In genomic region chr8:36394487-36394886, GRCm38 (mm10) we compare ENCODE assay signal across 23 mouse cellular contexts.
DNase-seq lines count a peak whose midpoint lies in the region; ATAC-seq and TF ChIP-seq lines count a peak whose summit lies in the region.
"Had no signal": no experiment of that assay in that cellular context is flagged by ENCODE, and none has a peak within 500 bp of the region (broad histone marks: within the 10 kb centered on the region; RNA-seq: fewer than 3 reads in every experiment).

No protein-coding gene starts in this region.

- no peaks in the 10 kb centered on the region for H3K9me3 ChIP-seq in heart, postnatal 0 days (replicated peaks; ENCODE audit: control insufficient read depth, low read length)
- H3K9me3 ChIP-seq: embryonic facial prominence, embryonic 12.5 days; hindbrain, embryonic 10.5 days; limb, embryonic 10.5 days; stomach, embryonic 15.5 days had no signal

- no peak for TF ChIP-seq EP300 in heart, postnatal 0 days (IDR thresholded peaks at IDR 0.05; ENCODE audit: low read depth)

- H3K9ac ChIP-seq in heart, postnatal 0 days (replicated peaks; ENCODE audit: low read depth, low read length), result no peak overlapping the region
- H3K9ac ChIP-seq: embryonic facial prominence, embryonic 12.5 days; forebrain, postnatal 0 days; stomach, embryonic 15.5 days had no signal

- H3K27ac ChIP-seq in heart, postnatal 0 days (ENCODE audit: low read depth), result peak overlapping the region; percentile 43; the same call in 1 of the 2 replicates
- H3K27ac ChIP-seq: embryonic facial prominence, embryonic 12.5 days; hindbrain, embryonic 10.5 days; limb, embryonic 10.5 days; macrophage; stomach, embryonic 15.5 days had no signal

- peak overlapping the region; percentile 13; the same call in 1 of the 2 replicates for H3K4me2 ChIP-seq in heart, postnatal 0 days (ENCODE audit: low read depth, low read length)
- H3K4me2 ChIP-seq: embryonic facial prominence, embryonic 12.5 days; liver, embryonic 11.5 days; stomach, embryonic 15.5 days had no signal

- no peak overlapping the region for H3K4me3 ChIP-seq in heart, postnatal 0 days (ENCODE audit: low read depth, low read length)
- H3K4me3 ChIP-seq: embryonic facial prominence, embryonic 12.5 days; hindbrain, embryonic 10.5 days; limb, embryonic 10.5 days; stomach, embryonic 15.5 days had no signal

- WGBS in heart, postnatal 0 days, result 22% methylated on average over 9 of the region's 9 CpGs

- no peak for TF ChIP-seq CTCF in heart, postnatal 0 days (IDR thresholded peaks at IDR 0.05; ENCODE audit: low read depth)

- no peaks in the 10 kb centered on the region for H3K36me3 ChIP-seq in heart, postnatal 0 days (replicated peaks; ENCODE audit: control insufficient read depth, insufficient read depth, low read length)
- H3K36me3 ChIP-seq: embryonic facial prominence, embryonic 12.5 days; hindbrain, embryonic 10.5 days; limb, embryonic 10.5 days; stomach, embryonic 15.5 days had no signal

- H3K27me3 ChIP-seq in heart, postnatal 0 days (ENCODE audit: control insufficient read depth, insufficient read depth, low read length), result no peaks in the 10 kb centered on the region
- H3K27me3 ChIP-seq: embryonic facial prominence, embryonic 12.5 days; Patski; stomach, embryonic 15.5 days had no signal

- peak; percentile 7 for DNase-seq in ovary, adult 18-20 months (ENCODE audit: low spot score)
- DNase-seq in ovary, postnatal 10 days (ENCODE audit: low spot score), result no peak
- DNase-seq in heart, adult 9 months (ENCODE audit: low spot score in 2 of 2), result peak; percentile 2 to 10
- DNase-seq in heart, postnatal 0 days (ENCODE audit: low spot score), result peak; percentile 33
- DNase-seq in lung, postnatal 10 days, result peak; percentile 2
- no peak for DNase-seq in layer of hippocampus, postnatal 10 days (ENCODE audit: low spot score in 2 of 2)
- DNase-seq in left cerebral cortex, postnatal 36 days (ENCODE audit: low spot score in 2 of 2), result no peak
- DNase-seq: adrenal gland, postnatal 14 days; cerebellum, adult 18-20 months; forebrain, postnatal 0 days; layer of hippocampus, postnatal 36 days; midbrain, embryonic 14.5 days; right cerebral cortex, postnatal 14 days had no signal

- peak; percentile 93 for ATAC-seq in heart, postnatal 0 days (ENCODE audit: insufficient read depth, low read depth)
- no peak for ATAC-seq in monocyte, adult 5-6 weeks (replicated peaks; ENCODE audit: insufficient number of reproducible peaks, low FRiP score, low TSS enrichment, poor library complexity, severe bottlenecking)
- ATAC-seq: activated CD4-positive, CD25-positive, alpha-beta regulatory T cell, adult 4 months; forebrain, postnatal 0 days; inflammation-experienced regulatory T-cells, adult 6 months; Patski had no signal

- H3K4me1 ChIP-seq in heart, postnatal 0 days (ENCODE audit: control insufficient read depth, insufficient read depth), result peaks cover 8% of the 10 kb centered on the region; the same call in 1 of the 2 replicates
- H3K4me1 ChIP-seq: embryonic facial prominence, embryonic 12.5 days; hindbrain, embryonic 10.5 days; limb, embryonic 10.5 days; stomach, embryonic 15.5 days had no signal

- intact Hi-C loops in left cerebral cortex, postnatal 36 days (cut with DNase I), result no loop called here

Comparison
In these comparisons a context has a peak if more than half of its experiments do, and no peak if none do; other contexts are left out.
1. DNase-seq: peak in ovary, adult 18-20 months (single experiment), heart, adult 9 months (2 of 2), heart, postnatal 0 days (single experiment) and lung, postnatal 10 days (single experiment); none in ovary, postnatal 10 days (single experiment), layer of hippocampus, postnatal 10 days (0 of 2) and left cerebral cortex, postnatal 36 days (0 of 2).